Mouse (Mus musculus) Patski (cell line): ENCODE results near the gene Cngb1. TPM values are rescaled to one million over a fixed set of nuclear protein-coding genes. Genes with fewer than 3 reads are reported as not detected.
"Not testable (repeated sequence)": the region's sequence is repeated elsewhere in the genome, so short reads cannot be mapped to it uniquely, and the experiment has no call there.

Source experiments
- ATAC-seq: fragments of 100-300 bp; one replicate; pipeline ENCODE4 v1.8.0; 2021
- CTCF ChIA-PET: fragments of 350-600 bp; sonication (Branson Sonifier 250); formaldehyde crosslinking; loops from one replicate; lab custom pipeline; 2022; ENCODE audit warnings: inconsistent platforms; lab: Charles Lee
- POLR2A ChIA-PET: fragments of 350-600 bp; sonication (Branson Sonifier 250); formaldehyde crosslinking; loops from one replicate; lab custom pipeline; 2022; ENCODE audit warnings: antibody characterized with exemption, inconsistent platforms; lab: Charles Lee
- DNase-seq: peaks from one replicate; pipeline ENCODE4 v3.0.0-alpha.2; 2011; ENCODE audit warnings: low read depth, low spot score
- H3K27me3 ChIP-seq: fragments of 371-371 bp; one replicate; pipeline ENCODE4 v1.5.1; 2021
- CTCF ChIP-seq: fragments of 100-300 bp; IDR thresholded peaks from one replicate; pipeline ENCODE4 v1.5.1; 2021
- in situ Hi-C: fragments of 300-500 bp; cut with MboI; formaldehyde crosslinking; loops from 3 replicates; pipeline ENCODE4 v1.11.1; 2018; ENCODE audit warnings: low pct_unique_long_range_greater_than_20kb, mixed read lengths
- polyA plus RNA-seq: library from polyadenylated mRNA; unstranded; gene quantifications from one replicate; pipeline ENCODE4 v1.2.3, GENCODE M21; 2021

Gene Cngb1
- polyA plus RNA-seq, 1 experiment from 2014 or later, result 0.15 TPM

GRCm38 (mm10) chr8:95254564-95255434, 51.6 kb downstream of the Cngb1 start:
- in situ Hi-C loops, result loop anchor here (5.0 to 10.0 kb wide), 2 partner anchors 53 to 180 kb away; partner anchors contain the start of genes Cfap20 and Cngb1
- ATAC-seq (peak; percentile 89), DNase-seq (peak; percentile 66)
- H3K27me3 ChIP-seq, result no peaks in the 10 kb centered on the region
- ChIA-PET CTCF (interaction anchor here (0.6 to 2.3 kb wide), 15 partner anchors 10 to 76 kb away, joined by 3 to 14 read pairs (median 4); no protein-coding TSS in a partner anchor), POLR2A (interaction anchor here (0.5 to 0.6 kb wide), 2 partner anchors 48 to 174 kb away, joined by 3 to 4 read pairs; no protein-coding TSS in a partner anchor)
- peak; percentile 90 for TF ChIP-seq CTCF

GRCm38 (mm10) chr8:95252056-95252455, 54.3 kb downstream of the Cngb1 start:
- DNase-seq, result no peak
- ChIA-PET CTCF (no interaction called here), POLR2A (no interaction called here)
- no peak for ATAC-seq
- in situ Hi-C loops, result loop anchor here (10.0 kb wide), 1 partner anchor 183 kb away; the partner anchor contains the start of gene Cfap20
- H3K27me3 ChIP-seq, result peaks cover 5% of the 10 kb centered on the region
- TF ChIP-seq CTCF, result no peak

- in situ Hi-C loops, result loop anchor here (10.0 kb wide), 1 partner anchor 185 kb away; the partner anchor contains the start of gene Cfap20
- no peak for TF ChIP-seq CTCF
- POLR2A ChIA-PET, result no interaction called here
- ATAC-seq (no peak), DNase-seq (no peak)
- H3K27me3 ChIP-seq, result peaks cover 5% of the 10 kb centered on the region
- CTCF ChIA-PET, result interaction anchor here (0.9 kb wide), 1 partner anchor 8 kb away, joined by 3 read pairs; no protein-coding TSS in a partner anchor
Observed at GRCm38 (mm10) chr8:95249847-95250246, 56.5 kb downstream of the Cngb1 start.

GRCm38 (mm10) chr8:95247277-95247676, 59.1 kb downstream of the Cngb1 start:
- POLR2A ChIA-PET, result no interaction called here
- DNase-seq (no peak), ATAC-seq (no peak)
- in situ Hi-C loops, result no loop called here
- H3K27me3 ChIP-seq, result peaks cover 5% of the 10 kb centered on the region
- CTCF ChIA-PET, result no interaction called here
- no peak for TF ChIP-seq CTCF

GRCm38 (mm10) chr8:95245180-95245579, 61.2 kb downstream of the Cngb1 start:
- no peak for TF ChIP-seq CTCF
- DNase-seq, result no peak
- ChIA-PET CTCF (interaction anchor here (0.9 kb wide), 1 partner anchor 10 kb away, joined by 3 read pairs; no protein-coding TSS in a partner anchor), POLR2A (interaction anchor here (0.6 kb wide), 1 partner anchor 50 kb away, joined by 5 read pairs; no protein-coding TSS in a partner anchor)
- in situ Hi-C loops, result no loop called here
- ATAC-seq, result no peak
- H3K27me3 ChIP-seq, result peaks cover 5% of the 10 kb centered on the region

GRCm38 (mm10) chr8:95243853-95244252, 62.5 kb downstream of the Cngb1 start:
- ChIA-PET CTCF (no interaction called here), POLR2A (no interaction called here)
- in situ Hi-C loops, result no loop called here
- no peak for DNase-seq
- TF ChIP-seq CTCF, result no peak
- peaks cover 5% of the 10 kb centered on the region for H3K27me3 ChIP-seq
- ATAC-seq, result no peak

- ChIA-PET CTCF (no interaction called here), POLR2A (interaction anchor here (0.6 kb wide), 1 partner anchor 1780 kb away, joined by 10 read pairs; no protein-coding TSS in a partner anchor)
- no peak for TF ChIP-seq CTCF
- ATAC-seq (no peak), DNase-seq (no peak)
- in situ Hi-C loops, result no loop called here
- no peaks in the 10 kb centered on the region for H3K27me3 ChIP-seq
Observed at GRCm38 (mm10) chr8:95242826-95243571, 63.4 kb downstream of the Cngb1 start.

GRCm38 (mm10) chr8:95242099-95242825, 64.1 kb downstream of the Cngb1 start:
- no peak for TF ChIP-seq CTCF

GRCm38 (mm10) chr8:95235683-95236082, 70.7 kb downstream of the Cngb1 start:
- DNase-seq (no peak), ATAC-seq (no peak)
- ChIA-PET CTCF (interaction anchor here (0.7 to 4.0 kb wide), 14 partner anchors 12 to 293 kb away, joined by 3 to 14 read pairs (median 4); no protein-coding TSS in a partner anchor), POLR2A (interaction anchor here (0.6 kb wide), 1 partner anchor 43 kb away, joined by 7 read pairs; no protein-coding TSS in a partner anchor)
- in situ Hi-C loops, result loop anchor here (10.0 kb wide), 1 partner anchor 291 kb away; no protein-coding TSS in a partner anchor
- TF ChIP-seq CTCF, result peak; percentile 78
- no peaks in the 10 kb centered on the region for H3K27me3 ChIP-seq

More at GRCm38 (mm10) chr8:95242099-95242825, 64.1 kb downstream of the Cngb1 start:
- in situ Hi-C loops, result no loop called here
- ATAC-seq (no peak), DNase-seq (no peak)
- no peaks in the 10 kb centered on the region for H3K27me3 ChIP-seq
- CTCF ChIA-PET, result interaction anchor here (1.3 kb wide), 1 partner anchor 8 kb away, joined by 3 read pairs; no protein-coding TSS in a partner anchor
- POLR2A ChIA-PET, result interaction anchor here (0.6 kb wide), 1 partner anchor 1780 kb away, joined by 10 read pairs; no protein-coding TSS in a partner anchor

- in situ Hi-C loops, result loop anchor here (10.0 kb wide), 1 partner anchor 285 kb away; no protein-coding TSS in a partner anchor
- H3K27me3 ChIP-seq, POLR2A ChIA-PET, ATAC-seq, DNase-seq: not testable (repeated sequence)
- CTCF ChIA-PET, result interaction anchor here (1.3 to 2.3 kb wide), 2 partner anchors 10 to 25 kb away, joined by 3 to 8 read pairs; no protein-coding TSS in a partner anchor
Observed at GRCm38 (mm10) chr8:95230086-95230485, 76.3 kb downstream of the Cngb1 start.
